Mouse (Mus musculus) spleen, adult 2 months (tissue): Measurements from ENCODE around the gene Ppp4r3a.

Experiments used
- CTCF ChIP-seq: fragments of 200-500 bp; IDR thresholded peaks from 2 replicates; pipeline ENCODE4 v1.5.1; 2011; ENCODE audit warnings: mild to moderate bottlenecking, inconsistent platforms; ENCODE audit not compliant: insufficient read depth, insufficient read length, insufficient replicate concordance; ENCODE audit errors: extremely low read depth
- POLR2A ChIP-seq: fragments of 200-500 bp; IDR thresholded peaks from 2 replicates; pipeline ENCODE4 v1.6.1; 2011; ENCODE audit warnings: low read depth, low read length, inconsistent platforms

- no peak for TF ChIP-seq CTCF
- TF ChIP-seq POLR2A = no peak
Measured at GRCm38 (mm10) chr12:101089955-101090354, 6.5 kb upstream of the Ppp4r3a start.
